Mouse (Mus musculus) kidney, adult 9 months (tissue): ENCODE data around the gene Maf.

Source experiments
- DNase-seq: peaks from one replicate; pipeline ENCODE4 v3.0.0; 2022

The Maf gene

GRCm38 (mm10) chr8:115703056-115703455 is 4.5 kb downstream of the Maf start:
- peak; percentile 23 for DNase-seq

- DNase-seq = peak; percentile 26
Measured at GRCm38 (mm10) chr8:115701001-115701400, 6.6 kb downstream of the Maf start.

- DNase-seq = peak; percentile 73
Measured at GRCm38 (mm10) chr8:115699151-115699550, 8.4 kb downstream of the Maf start.

GRCm38 (mm10) chr8:115697410-115697809 is 10.2 kb downstream of the Maf start:
- peak; percentile 13 for DNase-seq

- no peak for DNase-seq
Measured at GRCm38 (mm10) chr8:115696661-115697060, 10.9 kb downstream of the Maf start.

GRCm38 (mm10) chr8:115687349-115687748 is 20.2 kb downstream of the Maf start:
- DNase-seq = no peak

GRCm38 (mm10) chr8:115683309-115683708 is 24.3 kb downstream of the Maf start:
- DNase-seq = no peak

- no peak for DNase-seq
Measured at GRCm38 (mm10) chr8:115679539-115679938, 28.1 kb downstream of the Maf start.

- no peak for DNase-seq
Measured at GRCm38 (mm10) chr8:115664866-115665265, 42.7 kb downstream of the Maf start.

- peak; percentile 7 for DNase-seq
Measured at GRCm38 (mm10) chr8:115650110-115650521, 57.5 kb downstream of the Maf start.

- no peak for DNase-seq
Measured at GRCm38 (mm10) chr8:115645139-115645538, 62.5 kb downstream of the Maf start.

- no peak for DNase-seq
Measured at GRCm38 (mm10) chr8:115641936-115642335, 65.7 kb downstream of the Maf start.

- DNase-seq = no peak
Measured at GRCm38 (mm10) chr8:115639951-115640350, 67.6 kb downstream of the Maf start.

GRCm38 (mm10) chr8:115636751-115637150 is 70.8 kb downstream of the Maf start:
- DNase-seq = no peak
